Mouse (Mus musculus) liver, embryonic 16.5 days (tissue): Measurements from ENCODE around the gene Nsd2. TPM values are rescaled to one million over a fixed set of nuclear protein-coding genes. Genes with fewer than 3 reads are reported as not detected.

Experiments
- ATAC-seq: fragments of 200-750 bp; cut with Nextera tagmentation; 2 replicates; pipeline ENCODE4 v1.8.0; 2017; ENCODE audit warnings: low read depth, mild to moderate bottlenecking, moderate number of reproducible peaks, moderate library complexity
- H3K27ac ChIP-seq: fragments of 300-500 bp; sonication (generic); 2 replicates; pipeline ENCODE4 v1.5.1; 2014; ENCODE audit warnings: mild to moderate bottlenecking, low read length
- H3K27me3 ChIP-seq: fragments of 300-500 bp; sonication (generic); 2 replicates; pipeline ENCODE4 v1.6.1; 2014; ENCODE audit warnings: low read depth, low read length, mixed read lengths; ENCODE audit not compliant: control insufficient read depth, insufficient read depth
- H3K36me3 ChIP-seq: fragments of 300-500 bp; sonication (generic); 2 replicates; pipeline ENCODE4 v1.6.1; 2014; ENCODE audit warnings: mild to moderate bottlenecking; ENCODE audit not compliant: control insufficient read depth, insufficient read depth
- H3K4me1 ChIP-seq: fragments of 300-500 bp; sonication (generic); 2 replicates; pipeline ENCODE4 v1.6.1; 2014; ENCODE audit warnings: low read depth, low read length, mixed read lengths; ENCODE audit not compliant: control insufficient read depth
- H3K4me2 ChIP-seq: fragments of 300-500 bp; sonication (generic); 2 replicates; pipeline ENCODE4 v1.6.1; 2014; ENCODE audit warnings: low read depth, low read length, mixed read lengths
- H3K4me3 ChIP-seq: fragments of 300-500 bp; sonication (generic); 2 replicates; pipeline ENCODE4 v1.5.1; 2014; ENCODE audit warnings: low read depth, mild to moderate bottlenecking, low read length
- H3K9ac ChIP-seq: fragments of 300-500 bp; sonication (generic); 2 replicates; pipeline ENCODE4 v1.6.1; 2014; ENCODE audit warnings: low read depth, low read length
- H3K9me3 ChIP-seq: fragments of 300-500 bp; sonication (generic); replicated peaks from 2 replicates; pipeline ENCODE4 v1.6.1; 2016; ENCODE audit warnings: low read length; ENCODE audit not compliant: control insufficient read depth
- WGBS: fragments of 180-500 bp; shearing (Covaris S2); extraction: QIAGEN DNeasy Blood & Tissue Kit; methylation state at CpG from one replicate; pipeline ENCODE4 v1.1.7; 2014; ENCODE audit not compliant: insufficient replicate concordance; 5-methylcytosine and 5-hydroxymethylcytosine counted together
- polyA plus RNA-seq: library from polyadenylated mRNA; unstranded; fragments of >200 nt; fragmentation: Nextera tagmentation; extraction: Ambion mirVana; gene quantifications from 2 replicates; pipeline ENCODE4 v1.2.1, GENCODE M21; 2015

Nsd2 gene
- polyA plus RNA-seq, 1 experiment from 2014 or later = 20.2 TPM

GRCm38 (mm10) chr5:33829958-33830357 is 9.4 kb downstream of the Nsd2 start:
- H3K9me3 ChIP-seq = no peaks in the 10 kb centered on the region
- H3K9ac ChIP-seq = no peak overlapping the region
- no peak overlapping the region for H3K4me3 ChIP-seq
- WGBS = 47% methylated on average over 3 of the region's 3 CpGs
- no peaks in the 10 kb centered on the region; the same call in 1 of the 2 replicates for H3K4me1 ChIP-seq
- no peaks in the 10 kb centered on the region for H3K27me3 ChIP-seq
- H3K4me2 ChIP-seq = no peak overlapping the region
- H3K36me3 ChIP-seq = no peaks in the 10 kb centered on the region; the same call in 1 of the 2 replicates
- ATAC-seq = no peak
- no peak overlapping the region for H3K27ac ChIP-seq

GRCm38 (mm10) chr5:33830832-33831231 is 10.3 kb downstream of the Nsd2 start:
- no peak for ATAC-seq
- Histone ChIP-seq H3K27ac (no peak overlapping the region), H3K9me3 (no peaks in the 10 kb centered on the region), H3K4me1 (no peaks in the 10 kb centered on the region), H3K4me3 (no peak overlapping the region), H3K27me3 (no peaks in the 10 kb centered on the region), H3K36me3 (no peaks in the 10 kb centered on the region), H3K4me2 (no peak overlapping the region), H3K9ac (no peak overlapping the region)
- WGBS = 68% methylated on average over 1 of the region's 1 CpGs

DNA sequence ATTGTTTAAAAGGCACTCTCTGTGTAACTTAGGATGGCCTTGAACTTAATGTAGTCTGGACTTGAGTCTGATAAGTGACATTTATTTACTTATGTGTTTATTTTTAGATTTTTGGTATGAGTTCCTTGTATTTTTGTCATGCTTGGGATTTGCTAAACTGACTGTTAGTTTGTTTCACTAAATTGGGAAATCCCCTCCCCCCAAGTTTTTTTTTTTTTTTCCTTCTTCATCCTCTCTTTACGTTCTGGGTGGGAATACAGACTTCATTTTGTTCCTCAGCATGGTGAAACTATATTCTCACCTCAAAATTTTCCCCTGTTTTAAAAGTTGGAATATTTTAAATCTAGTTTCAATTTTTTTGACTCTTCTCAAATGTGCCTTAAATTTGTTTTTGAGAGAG is 20.8 kb downstream of the Nsd2 start:
- no peaks in the 10 kb centered on the region for H3K27me3 ChIP-seq
- H3K9me3 ChIP-seq = no peaks in the 10 kb centered on the region
- H3K4me2 ChIP-seq = no peak overlapping the region
- no peak overlapping the region for H3K4me3 ChIP-seq
- 89% methylated on average over 1 of the region's 1 CpGs for WGBS
- H3K27ac ChIP-seq = no peak overlapping the region
- peaks cover 19% of the 10 kb centered on the region for H3K36me3 ChIP-seq
- H3K9ac ChIP-seq = no peak overlapping the region
- no peaks in the 10 kb centered on the region; the same call in 1 of the 2 replicates for H3K4me1 ChIP-seq
- ATAC-seq = no peak

- Histone ChIP-seq H3K9me3 (no peaks in the 10 kb centered on the region), H3K27me3 (no peaks in the 10 kb centered on the region), H3K4me1 (no peaks in the 10 kb centered on the region; the same call in 1 of the 2 replicates), H3K9ac (no peak overlapping the region), H3K27ac (no peak overlapping the region), H3K4me3 (no peak overlapping the region), H3K36me3 (peaks cover 22% of the 10 kb centered on the region), H3K4me2 (no peak overlapping the region)
- WGBS = 79% methylated on average over 4 of the region's 4 CpGs
- no peak for ATAC-seq
These were observed 22.0 kb downstream of the Nsd2 start for GRCm38 (mm10) chr5:33842549-33842948.

DNA sequence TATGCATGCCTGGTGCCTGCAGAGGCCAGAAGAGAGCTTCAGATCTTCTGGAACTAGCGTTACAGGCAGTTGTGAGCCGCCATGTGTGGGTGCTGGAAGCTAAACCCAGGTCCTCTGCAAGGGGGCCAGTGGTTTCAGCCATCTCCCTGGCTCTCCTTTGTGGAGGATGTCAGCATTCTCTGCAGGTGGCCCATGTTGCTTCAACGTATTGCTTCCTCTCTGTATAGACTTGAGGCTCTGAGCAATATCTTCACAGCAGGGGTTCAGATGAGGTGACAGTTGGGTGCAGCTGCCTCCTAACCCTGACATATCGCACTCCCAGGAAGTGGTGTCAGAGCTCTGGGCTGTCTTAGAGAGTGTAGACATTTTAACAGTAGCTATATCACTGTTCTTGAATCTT is 30.9 kb downstream of the Nsd2 start:
- ATAC-seq = no peak
- no peak overlapping the region for H3K9ac ChIP-seq
- H3K4me3 ChIP-seq = no peak overlapping the region
- no peak overlapping the region for H3K4me2 ChIP-seq
- no peak overlapping the region for H3K27ac ChIP-seq
- H3K9me3 ChIP-seq = no peaks in the 10 kb centered on the region
- peaks cover 34% of the 10 kb centered on the region for H3K36me3 ChIP-seq
- WGBS = 87% methylated on average over 4 of the region's 4 CpGs
- no peaks in the 10 kb centered on the region for H3K4me1 ChIP-seq
- H3K27me3 ChIP-seq = no peaks in the 10 kb centered on the region

- no peaks in the 10 kb centered on the region for H3K9me3 ChIP-seq
- no peak overlapping the region for H3K4me3 ChIP-seq
- peaks cover 43% of the 10 kb centered on the region for H3K36me3 ChIP-seq
- no peak overlapping the region for H3K9ac ChIP-seq
- no peak overlapping the region for H3K27ac ChIP-seq
- no peaks in the 10 kb centered on the region for H3K4me1 ChIP-seq
- no peak overlapping the region for H3K4me2 ChIP-seq
- no peak for ATAC-seq
- H3K27me3 ChIP-seq = no peaks in the 10 kb centered on the region
- 96% methylated on average over 1 of the region's 1 CpGs for WGBS
These were observed 32.6 kb downstream of the Nsd2 start for GRCm38 (mm10) chr5:33853086-33853485.

GRCm38 (mm10) chr5:33854019-33854418 is 33.5 kb downstream of the Nsd2 start:
- Histone ChIP-seq H3K9ac (no peak overlapping the region), H3K27ac (no peak overlapping the region), H3K4me2 (no peak overlapping the region), H3K4me3 (no peak overlapping the region), H3K36me3 (peaks cover 45% of the 10 kb centered on the region), H3K27me3 (no peaks in the 10 kb centered on the region), H3K4me1 (no peaks in the 10 kb centered on the region), H3K9me3 (no peaks in the 10 kb centered on the region)
- ATAC-seq = no peak
- 64% methylated on average over 2 of the region's 2 CpGs for WGBS

DNA sequence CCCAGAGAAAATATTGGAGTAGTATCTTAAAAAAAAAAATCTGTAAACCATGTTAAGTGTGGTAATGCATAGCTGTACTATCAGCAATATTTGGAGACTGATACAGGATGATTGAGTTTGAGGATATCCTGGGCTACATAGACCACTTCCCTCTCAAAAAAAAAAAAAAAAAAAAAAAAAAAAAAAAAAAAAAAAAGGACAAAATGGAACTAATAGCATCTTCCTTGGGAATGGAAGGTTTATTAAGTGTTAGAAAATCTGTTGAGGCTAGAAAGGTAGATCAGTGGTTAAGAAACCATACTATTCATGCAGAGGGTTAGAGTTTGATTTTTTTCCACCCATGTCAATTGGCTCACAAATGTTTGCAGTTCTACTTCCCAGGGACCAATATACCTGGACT is 37.2 kb downstream of the Nsd2 start:
- no peak overlapping the region for H3K4me3 ChIP-seq
- no peak overlapping the region for H3K9ac ChIP-seq
- H3K9me3 ChIP-seq = peaks cover 4% of the 10 kb centered on the region
- no peak for ATAC-seq
- no peak overlapping the region for H3K27ac ChIP-seq
- peaks cover 62% of the 10 kb centered on the region for H3K36me3 ChIP-seq
- H3K4me1 ChIP-seq = no peaks in the 10 kb centered on the region
- H3K27me3 ChIP-seq = no peaks in the 10 kb centered on the region
- no peak overlapping the region for H3K4me2 ChIP-seq

GRCm38 (mm10) chr5:33875472-33875871 is 54.9 kb downstream of the Nsd2 start:
- no peak overlapping the region for H3K9ac ChIP-seq
- no peaks in the 10 kb centered on the region for H3K9me3 ChIP-seq
- peaks cover 51% of the 10 kb centered on the region for H3K36me3 ChIP-seq
- no peak for ATAC-seq
- no peak overlapping the region for H3K4me3 ChIP-seq
- WGBS = 89% methylated on average over 1 of the region's 1 CpGs
- H3K4me1 ChIP-seq = no peaks in the 10 kb centered on the region
- no peak overlapping the region for H3K4me2 ChIP-seq
- no peaks in the 10 kb centered on the region for H3K27me3 ChIP-seq
- no peak overlapping the region for H3K27ac ChIP-seq

DNA sequence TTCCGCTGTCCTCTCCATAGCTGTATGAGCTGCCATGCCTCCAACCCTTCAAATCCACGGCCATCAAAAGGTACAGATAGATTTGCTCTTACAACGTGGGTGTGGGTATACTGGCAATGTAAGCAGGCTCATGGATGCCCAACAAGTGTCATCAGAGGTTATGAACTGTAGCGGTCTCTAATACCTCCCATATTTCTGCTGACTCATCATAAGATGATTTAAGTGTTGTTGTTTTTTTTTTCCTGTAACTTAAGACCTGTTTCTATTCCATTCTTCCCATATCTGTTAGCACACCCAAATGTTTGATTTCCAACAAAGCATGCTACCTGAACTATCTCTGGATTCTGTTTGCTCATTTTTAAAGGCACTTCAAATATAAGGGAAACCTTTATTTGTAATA is 60.6 kb downstream of the Nsd2 start:
- ATAC-seq = no peak
- Histone ChIP-seq H3K27me3 (no peaks in the 10 kb centered on the region), H3K4me1 (no peaks in the 10 kb centered on the region), H3K9ac (no peak overlapping the region), H3K36me3 (peaks cover 63% of the 10 kb centered on the region), H3K4me3 (no peak overlapping the region), H3K4me2 (no peak overlapping the region), H3K27ac (no peak overlapping the region), H3K9me3 (no peaks in the 10 kb centered on the region)
- WGBS = 90% methylated on average over 4 of the region's 4 CpGs
